Mouse (Mus musculus) olfactory bulb, adult 2 months (tissue): ENCODE data around the gene Gm19345. TPM values are rescaled to one million over a fixed set of nuclear protein-coding genes. Genes with fewer than 3 reads are reported as not detected.

Source experiments
- H3K27ac ChIP-seq: fragments of 200-500 bp; 2 replicates; pipeline ENCODE4 v1.5.1; 2012; ENCODE audit warnings: low read depth, low read length; ENCODE audit not compliant: insufficient read depth
- H3K4me1 ChIP-seq: fragments of 200-500 bp; 2 replicates; pipeline ENCODE4 v1.6.1; 2012; ENCODE audit warnings: low read length; ENCODE audit not compliant: control insufficient read depth, insufficient read depth
- H3K4me3 ChIP-seq: fragments of 200-500 bp; 2 replicates; pipeline ENCODE4 v1.5.1; 2012; ENCODE audit warnings: mild to moderate bottlenecking, low read depth, low read length, moderate library complexity; ENCODE audit not compliant: insufficient read depth
- CTCF ChIP-seq: fragments of 200-500 bp; IDR thresholded peaks from 2 replicates; pipeline ENCODE4 v1.5.1; 2012; ENCODE audit warnings: low read depth, mild to moderate bottlenecking, low read length, moderate library complexity; ENCODE audit not compliant: insufficient read depth
- POLR2A ChIP-seq: fragments of 200-500 bp; IDR thresholded peaks from 2 replicates; pipeline ENCODE4 v1.6.1; 2012; ENCODE audit warnings: mild to moderate bottlenecking, low read depth, low read length, moderate library complexity; ENCODE audit not compliant: insufficient read depth
- whole genome bisulfite sequencing: fragments of 180-500 bp; shearing (Covaris S2); methylation state at CpG from one replicate; pipeline ENCODE4 v1.1.7; 2018; 5-methylcytosine and 5-hydroxymethylcytosine counted together
- polyA plus RNA-seq: library from polyadenylated mRNA; stranded (reverse); fragments of >200 nt; gene quantifications from 2 replicates; pipeline ENCODE4 v1.2.4, GENCODE M21; 2012; ENCODE audit warnings: low replicate concordance; ENCODE audit not compliant: missing spikeins, insufficient read depth, insufficient read length

The Gm19345 gene
- polyA plus RNA-seq, 1 experiment = not detected

- H3K4me3 ChIP-seq = no peak overlapping the region
- peaks cover 2% of the 10 kb centered on the region; the same call in 1 of the 2 replicates for H3K4me1 ChIP-seq
- WGBS = 94% methylated on average over 4 of the region's 4 CpGs
- TF ChIP-seq POLR2A (no peak), CTCF (no peak)
- H3K27ac ChIP-seq = no peak overlapping the region
These were observed 11.4 kb upstream of the Gm19345 start for GRCm38 (mm10) chr7:19840371-19840770.

GRCm38 (mm10) chr7:19840936-19841335 lies 10.9 kb upstream of the Gm19345 start:
- Histone ChIP-seq H3K27ac (no peak overlapping the region), H3K4me3 (no peak overlapping the region), H3K4me1 (peaks cover 2% of the 10 kb centered on the region; the same call in 1 of the 2 replicates)
- TF ChIP-seq CTCF (no peak), POLR2A (no peak)
- 89% methylated on average over 3 of the region's 3 CpGs for WGBS

- WGBS = 81% methylated on average over 21 of the region's 21 CpGs
- Histone ChIP-seq H3K4me1 (peaks cover 2% of the 10 kb centered on the region; the same call in 1 of the 2 replicates), H3K27ac (no peak overlapping the region), H3K4me3 (no peak overlapping the region)
- TF ChIP-seq POLR2A = no peak
- TF ChIP-seq CTCF = no peak
These were observed 10.0 kb upstream of the Gm19345 start for GRCm38 (mm10) chr7:19841686-19842413.

- H3K27ac ChIP-seq = no peak overlapping the region
- TF ChIP-seq CTCF = no peak
- TF ChIP-seq POLR2A = no peak
- no peak overlapping the region for H3K4me3 ChIP-seq
- 39% methylated on average over 19 of the region's 19 CpGs for WGBS
- peaks cover 2% of the 10 kb centered on the region for H3K4me1 ChIP-seq
These were observed 8.8 kb upstream of the Gm19345 start for GRCm38 (mm10) chr7:19842885-19843504.

GRCm38 (mm10) chr7:19843561-19843960 lies 8.2 kb upstream of the Gm19345 start:
- TF ChIP-seq CTCF (peak; percentile 71), POLR2A (no peak)
- WGBS = 5% methylated on average over 11 of the region's 11 CpGs
- H3K4me3 ChIP-seq = no peak overlapping the region
- peaks cover 2% of the 10 kb centered on the region for H3K4me1 ChIP-seq
- H3K27ac ChIP-seq = no peak overlapping the region

GRCm38 (mm10) chr7:19844521-19845171 lies 7.2 kb upstream of the Gm19345 start:
- Histone ChIP-seq H3K4me1 (peaks cover 2% of the 10 kb centered on the region), H3K4me3 (no peak overlapping the region), H3K27ac (no peak overlapping the region)
- 69% methylated on average over 15 of the region's 15 CpGs for WGBS
- TF ChIP-seq POLR2A = no peak
- no peak for TF ChIP-seq CTCF

- 0 out of 2 replicates have a peak, but pooled peaks cover 7% of the 10 kb centered on the region for H3K4me1 ChIP-seq
- TF ChIP-seq CTCF (no peak), POLR2A (no peak)
- no peak overlapping the region for H3K4me3 ChIP-seq
- no peak overlapping the region for H3K27ac ChIP-seq
- WGBS = 93% methylated on average over 20 of the region's 20 CpGs
These were observed 1.7 kb downstream of the Gm19345 start for GRCm38 (mm10) chr7:19853526-19853925.

GRCm38 (mm10) chr7:19855663-19856062 lies 3.9 kb downstream of the Gm19345 start:
- 87% methylated on average over 5 of the region's 5 CpGs for WGBS
- H3K4me1 ChIP-seq = 0 out of 2 replicates have a peak, but pooled peaks cover 7% of the 10 kb centered on the region
- TF ChIP-seq CTCF (no peak), POLR2A (no peak)
- H3K27ac ChIP-seq = no peak overlapping the region
- H3K4me3 ChIP-seq = no peak overlapping the region

- TF ChIP-seq CTCF (no peak), POLR2A (no peak)
- H3K27ac ChIP-seq = no peak overlapping the region
- 0 out of 2 replicates have a peak, but pooled peaks cover 7% of the 10 kb centered on the region for H3K4me1 ChIP-seq
- H3K4me3 ChIP-seq = no peak overlapping the region
- WGBS = 87% methylated on average over 6 of the region's 6 CpGs
These were observed 4.5 kb downstream of the Gm19345 start for GRCm38 (mm10) chr7:19856283-19856682.
